Mouse (Mus musculus): ENCODE measurements at regions not wholly inside any gene's neighbourhood (a gene's known extent, or its start where the extent isn't known, plus 50 kb on each side); places are given as distances from the start of the nearest gene placed in this dataset.
"Not testable (repeated sequence)": the region's sequence is repeated elsewhere in the genome, so short reads cannot be mapped to it uniquely, and the experiment has no call there.

DNA sequence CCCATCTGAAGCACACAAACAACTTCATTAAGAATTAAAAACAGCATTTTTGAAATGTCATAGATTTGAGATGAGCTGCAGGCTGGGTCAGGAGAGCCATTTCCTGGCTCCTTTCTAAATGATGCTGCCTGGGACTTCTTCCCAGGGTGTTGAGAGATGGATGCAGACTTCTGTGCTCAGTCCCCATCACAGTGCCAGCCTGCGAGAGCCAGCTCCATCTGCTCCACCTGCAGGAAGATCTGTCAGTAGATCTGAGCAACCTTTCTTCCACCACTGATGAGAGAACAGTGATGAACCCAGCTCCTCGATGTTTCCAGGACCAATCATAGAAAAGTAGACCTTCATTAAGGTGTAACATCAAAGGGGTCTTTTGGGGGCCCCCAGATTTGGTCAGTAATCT, 273.8 kb upstream of the Trpc7 start:
- no peak for DNase-seq

DNA sequence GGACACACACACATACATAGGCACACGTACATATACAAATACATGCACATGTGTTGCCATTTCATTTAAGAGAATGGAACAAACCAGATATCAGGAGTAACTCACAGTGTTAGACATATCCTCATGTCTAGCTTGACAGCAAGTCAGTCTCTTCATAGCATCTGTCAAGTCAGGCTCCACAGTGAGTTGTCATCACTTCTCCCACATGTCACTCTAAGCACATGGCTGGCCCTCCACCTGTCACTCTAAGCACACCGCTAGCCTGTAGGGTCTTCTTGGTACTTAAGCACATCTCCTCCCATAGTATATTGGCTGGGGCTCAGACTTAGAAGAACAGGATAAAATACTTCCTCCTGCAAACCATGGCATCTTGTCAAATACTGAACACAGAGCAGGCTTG, 269.6 kb upstream of the Trpc7 start:
- no peak for DNase-seq

- no peak for DNase-seq
Measured at GRCm38 (mm10) chr13:57152787-57153186, 257.0 kb upstream of the Trpc7 start.

DNA sequence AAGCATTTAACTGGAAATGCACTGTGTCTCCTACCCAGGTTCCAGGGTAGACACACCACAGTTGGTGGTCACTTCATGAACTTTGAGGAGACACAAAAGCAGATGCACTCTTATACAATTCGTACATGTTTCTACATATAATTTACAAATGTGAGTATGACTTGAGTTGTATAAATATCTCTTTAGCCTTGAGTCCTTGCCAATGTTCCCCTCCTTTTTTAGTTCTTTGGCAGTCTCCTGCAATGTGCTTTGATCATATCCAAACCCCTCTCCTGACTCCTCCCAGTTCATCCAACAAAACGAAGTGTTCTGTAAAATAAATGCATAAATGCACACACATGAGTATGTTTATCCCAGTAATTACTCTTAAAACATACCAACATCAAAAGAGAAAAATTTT, 251.8 kb upstream of the Trpc7 start:
- DNase-seq = no peak

DNA sequence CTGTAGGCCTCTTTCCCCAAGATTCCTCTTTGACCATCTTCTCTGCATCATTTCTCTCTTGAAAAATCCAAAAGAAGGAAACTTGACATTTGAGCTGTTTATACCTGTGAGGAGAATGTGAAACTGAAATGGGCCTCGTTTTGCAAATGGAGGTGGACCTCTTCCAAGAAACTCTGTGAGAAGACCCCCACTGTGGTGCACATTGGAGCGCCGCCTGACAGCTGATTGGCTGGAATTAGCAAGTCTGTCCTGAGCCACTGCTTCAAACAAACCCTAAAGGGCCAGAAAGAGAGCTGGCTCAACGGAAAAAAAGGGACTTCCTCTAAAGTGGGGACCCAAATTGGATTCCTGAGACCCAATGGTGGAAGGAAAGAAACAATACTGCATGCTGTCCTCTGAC, 250.9 kb upstream of the Trpc7 start:
- no peak for DNase-seq

DNA sequence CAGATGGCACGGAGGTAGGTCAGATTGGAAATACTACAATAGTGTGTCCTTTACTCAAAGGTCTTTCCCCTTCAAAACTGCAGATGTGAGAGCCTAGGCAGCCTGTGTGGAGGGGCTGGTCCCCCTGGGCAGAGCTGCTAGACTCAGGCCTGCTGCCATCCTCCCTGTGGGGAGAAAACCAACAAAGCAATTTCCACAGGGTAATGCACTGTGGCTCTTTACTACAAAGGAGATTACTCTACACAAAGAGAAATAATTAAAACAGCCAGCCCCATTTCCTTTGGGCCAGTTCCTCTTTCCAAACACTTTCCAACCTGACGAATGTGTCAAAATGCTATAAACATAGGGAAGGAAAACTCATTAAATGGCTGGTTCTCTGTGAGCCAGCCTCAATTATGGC, 250.0 kb upstream of the Trpc7 start:
- no peak for DNase-seq

GRCm38 (mm10) chr13:57142851-57143250, 247.1 kb upstream of the Trpc7 start:
- peak; percentile 19 for DNase-seq

- DNase-seq = no peak
Measured at GRCm38 (mm10) chr13:57142441-57142840, 246.6 kb upstream of the Trpc7 start.

- DNase-seq = no peak
Measured at GRCm38 (mm10) chr13:57115936-57116335, 220.1 kb upstream of the Trpc7 start.

DNA sequence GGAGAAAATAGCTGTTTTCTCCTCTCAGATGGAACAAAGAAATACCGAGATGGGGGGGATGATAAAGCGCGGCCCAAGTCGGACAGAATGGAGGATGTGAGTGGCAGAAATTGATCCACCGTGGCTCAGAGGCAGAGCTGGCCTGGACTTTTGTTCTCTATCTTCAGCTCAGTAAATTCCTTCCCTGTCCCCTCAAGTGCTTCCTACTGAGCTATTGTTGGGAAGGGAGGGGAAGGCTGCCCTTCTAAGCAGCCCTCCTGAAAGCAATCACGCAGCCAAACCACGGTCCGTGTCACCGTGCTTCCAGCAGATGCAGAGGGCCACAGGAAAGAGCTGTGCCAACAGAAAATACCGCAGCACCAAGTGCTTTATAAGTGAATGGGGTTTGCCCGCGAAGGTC, 212.2 kb upstream of the Trpc7 start:
- DNase-seq = no peak

GRCm38 (mm10) chr13:57099601-57100000, 203.8 kb upstream of the Trpc7 start:
- no peak for DNase-seq

GRCm38 (mm10) chr13:57091886-57092285, 196.1 kb upstream of the Trpc7 start:
- DNase-seq = no peak

- DNase-seq = no peak
Measured at GRCm38 (mm10) chr13:57089381-57090075, 193.7 kb upstream of the Trpc7 start.

- no peak for DNase-seq
Measured at GRCm38 (mm10) chr13:57087966-57088365, 192.2 kb upstream of the Trpc7 start.

- no peak for DNase-seq
Measured at GRCm38 (mm10) chr13:57087398-57087797, 191.6 kb upstream of the Trpc7 start.

DNA sequence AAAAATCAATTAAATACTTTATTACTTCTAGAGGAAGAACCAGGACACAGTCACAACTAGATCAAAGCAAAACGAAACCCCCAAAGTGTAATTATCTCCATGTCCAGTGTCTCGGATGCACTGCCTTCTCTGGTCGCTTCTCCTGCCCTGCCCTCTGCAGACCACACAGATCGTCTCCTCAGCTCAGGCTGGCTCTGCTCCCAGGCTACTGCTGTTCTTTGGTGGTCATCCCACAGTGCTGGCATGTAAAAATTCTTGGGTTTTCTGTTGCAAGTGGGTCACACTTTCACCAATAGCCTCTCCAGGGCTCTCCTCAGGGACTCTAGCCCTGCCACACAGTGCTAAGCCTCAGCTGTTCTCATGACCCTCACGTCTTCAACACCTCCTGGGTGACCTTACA, 188.0 kb upstream of the Trpc7 start:
- DNase-seq = no peak

DNA sequence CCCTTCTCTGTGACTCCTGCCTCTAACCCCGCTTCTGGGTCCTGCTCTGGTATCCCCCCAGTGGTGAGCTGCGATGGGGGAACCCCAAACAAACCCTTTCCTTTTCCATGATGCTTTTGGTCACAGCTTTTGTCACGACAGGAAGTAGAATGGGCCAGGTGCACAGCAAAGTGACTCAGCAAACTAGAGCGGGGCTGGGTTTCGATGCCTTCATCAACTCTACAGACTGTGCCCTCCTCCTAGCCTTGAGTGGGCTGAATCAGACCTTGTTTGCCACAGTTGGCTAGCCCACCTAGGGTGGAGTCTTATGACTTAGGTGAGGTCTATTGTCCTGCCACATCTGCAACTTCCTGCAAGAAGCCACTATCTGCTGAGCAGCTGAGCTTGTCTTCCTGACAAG, 174.7 kb upstream of the Trpc7 start:
- no peak for DNase-seq

DNA sequence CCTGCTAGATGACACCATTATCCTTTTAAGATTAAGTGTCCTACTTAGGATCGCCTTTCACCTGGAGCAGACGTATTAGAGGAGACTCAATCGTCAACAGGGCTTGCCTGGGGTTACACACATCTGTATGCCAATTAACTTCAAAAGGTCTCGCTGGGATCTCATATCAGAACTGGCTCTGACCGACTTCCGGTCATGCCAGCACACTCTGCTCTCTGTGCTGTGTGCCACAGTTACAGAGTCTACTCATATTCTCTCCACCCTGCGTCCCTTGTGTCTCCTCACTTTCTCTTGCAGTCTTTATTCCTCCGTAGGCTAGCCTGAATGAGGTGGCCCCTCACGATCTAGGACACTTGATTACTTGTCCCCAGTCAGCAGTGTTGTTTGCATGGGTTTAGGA, 165.9 kb upstream of the Trpc7 start:
- DNase-seq = no peak

- DNase-seq = no peak
Measured at GRCm38 (mm10) chr13:57061074-57061473, 165.3 kb upstream of the Trpc7 start.

GRCm38 (mm10) chr13:57056786-57057185, 161.0 kb upstream of the Trpc7 start:
- peak; percentile 22 for DNase-seq

GRCm38 (mm10) chr13:57055409-57056195, 159.8 kb upstream of the Trpc7 start:
- no peak for DNase-seq

DNA sequence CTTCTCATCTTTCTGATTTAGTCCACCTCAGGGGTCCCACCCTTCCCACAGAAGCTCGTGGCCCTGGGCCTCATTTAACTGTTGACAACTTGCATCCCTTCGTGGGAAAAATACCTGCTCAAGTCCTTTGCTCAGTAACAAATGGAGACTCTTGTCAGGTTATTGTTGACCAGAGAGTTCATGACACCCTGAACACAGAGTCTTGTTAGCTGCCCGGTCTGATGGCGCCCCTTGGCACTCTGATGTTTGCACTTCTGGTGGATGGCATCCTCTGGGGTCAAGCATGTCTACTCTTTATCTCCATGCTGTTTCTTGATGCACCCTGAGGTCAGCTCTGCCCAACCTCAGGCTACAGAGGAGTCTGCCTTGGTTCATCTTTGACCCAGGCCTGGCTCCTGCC, 157.6 kb upstream of the Trpc7 start:
- DNase-seq = no peak

- DNase-seq = not testable (repeated sequence)
Measured at GRCm38 (mm10) chr13:57046130-57046529, 150.3 kb upstream of the Trpc7 start.

DNA sequence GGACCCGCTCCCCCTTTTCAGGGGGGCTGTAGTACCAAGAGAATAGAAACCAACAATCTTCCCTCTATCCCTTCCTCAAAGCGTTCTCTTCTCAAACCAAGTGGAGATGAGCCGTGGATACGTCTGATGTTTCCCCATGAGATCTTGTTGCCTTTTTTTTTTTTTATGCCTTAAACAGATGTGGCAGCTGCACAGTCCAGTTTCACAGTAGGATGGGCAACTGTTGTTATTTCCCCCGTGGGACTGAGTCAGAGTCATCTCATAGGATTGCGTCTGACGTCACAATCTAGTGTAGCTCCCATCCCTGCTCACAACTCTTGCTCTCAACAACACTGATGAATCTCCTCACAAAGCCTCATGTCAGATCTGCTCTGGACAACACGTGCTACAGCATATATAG, 148.7 kb upstream of the Trpc7 start:
- no peak for DNase-seq

Measured in right cerebral cortex, postnatal 4 days (tissue).